Mouse (Mus musculus) liver, adult (tissue): ENCODE results near the gene Scrt2.

Source experiments
- GATA4 ChIP-seq: IDR thresholded peaks from 2 replicates; pipeline ENCODE4 v1.6.1; 2014; ENCODE audit warnings: mild to moderate bottlenecking, low read length; ENCODE audit not compliant: insufficient replicate concordance

The Scrt2 gene

GRCm38 (mm10) chr2:152093356-152093792 is 12.0 kb downstream of the Scrt2 start:
- no peak for TF ChIP-seq GATA4

- no peak for TF ChIP-seq GATA4
These were observed 13.7 kb downstream of the Scrt2 start for GRCm38 (mm10) chr2:152094856-152095545.

GRCm38 (mm10) chr2:152096922-152097321 is 15.6 kb downstream of the Scrt2 start:
- no peak for TF ChIP-seq GATA4

DNA sequence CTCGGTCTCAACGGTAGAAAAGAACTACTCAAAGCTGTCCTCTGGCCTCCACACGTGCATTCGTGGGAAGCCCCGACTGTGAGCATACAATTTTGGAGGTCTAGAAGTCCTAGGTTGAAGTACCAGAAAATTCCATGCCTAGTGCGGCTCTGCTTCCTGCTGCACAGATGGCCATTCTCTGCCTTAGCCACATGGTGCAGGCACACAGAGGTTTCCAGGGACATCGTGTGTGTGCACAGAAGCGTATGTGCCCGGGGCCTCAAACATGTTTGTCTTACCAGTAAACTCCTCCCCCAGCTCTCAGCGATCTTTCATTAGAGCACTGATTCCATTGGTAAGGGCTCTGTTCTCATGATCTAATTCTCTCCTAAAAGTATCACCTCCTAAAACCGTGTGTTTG is 16.6 kb downstream of the Scrt2 start:
- no peak for TF ChIP-seq GATA4

DNA sequence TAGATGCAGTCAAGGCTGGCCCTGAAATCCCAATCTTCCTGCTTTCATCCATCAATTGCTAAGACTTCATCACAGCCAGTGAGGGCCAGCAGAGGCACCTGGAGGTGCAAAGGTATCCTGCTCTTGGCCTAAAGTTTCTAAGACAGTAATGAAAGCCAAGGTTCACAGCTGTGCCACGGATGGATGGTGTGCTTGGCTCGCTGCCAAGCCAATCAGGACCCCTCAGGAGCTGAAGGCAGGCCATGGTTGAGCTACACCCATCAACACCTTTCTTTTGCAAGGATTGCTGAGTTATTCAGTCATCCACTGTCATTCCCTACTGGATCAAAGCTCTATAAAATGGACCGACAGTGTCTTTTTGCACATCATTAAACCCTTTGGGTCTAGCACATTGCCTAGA is 18.2 kb downstream of the Scrt2 start:
- no peak for TF ChIP-seq GATA4

GRCm38 (mm10) chr2:152101761-152102160 is 20.4 kb downstream of the Scrt2 start:
- TF ChIP-seq GATA4 = no peak

DNA sequence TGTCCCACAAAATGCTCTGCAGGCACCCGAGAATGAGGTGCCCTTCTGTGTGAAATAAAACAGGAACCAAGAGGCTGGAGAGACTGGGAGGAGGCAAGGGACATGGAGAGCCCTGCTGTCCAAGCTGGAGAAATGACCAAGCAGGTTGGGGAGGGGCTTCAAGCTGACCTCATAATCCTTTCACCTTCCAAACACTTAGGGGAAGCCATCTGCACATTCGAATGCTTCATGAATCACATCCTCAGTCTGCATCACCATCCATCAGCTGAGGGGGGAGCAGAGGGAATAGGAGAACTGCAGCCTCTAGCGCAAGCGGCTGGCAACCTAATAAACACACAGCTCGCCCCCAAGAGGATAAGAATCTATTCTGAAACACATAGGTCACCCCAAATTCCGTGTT is 21.0 kb downstream of the Scrt2 start:
- TF ChIP-seq GATA4 = no peak

- no peak for TF ChIP-seq GATA4
These were observed 23.5 kb downstream of the Scrt2 start for GRCm38 (mm10) chr2:152104711-152105317.

GRCm38 (mm10) chr2:152105318-152106224 is 24.2 kb downstream of the Scrt2 start, which contains the start of gene Srxn1:
TSS of gene Srxn1 (plus strand) at chr2:152105516.
- TF ChIP-seq GATA4 = peak; percentile 33; the same call in 1 of the 2 replicates

DNA sequence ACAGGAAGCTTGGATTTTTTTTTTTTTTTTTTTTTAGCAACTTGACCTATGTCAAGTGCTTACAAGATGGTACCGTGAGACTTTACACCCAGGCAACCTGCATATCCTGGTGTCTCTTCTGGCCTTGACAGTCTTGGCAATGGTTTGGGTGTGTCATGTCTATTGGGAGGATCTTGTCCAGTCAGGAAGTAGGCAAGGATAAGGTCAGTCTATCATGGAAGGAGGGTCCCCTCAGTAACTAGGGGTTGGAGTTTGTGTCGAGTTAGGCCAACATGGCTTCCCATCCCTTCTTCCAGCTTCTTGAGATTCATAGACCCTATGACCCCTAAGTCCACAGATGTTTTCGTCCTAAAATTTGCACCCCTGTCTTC is 24.9 kb downstream of the Scrt2 start:
- no peak for TF ChIP-seq GATA4

DNA sequence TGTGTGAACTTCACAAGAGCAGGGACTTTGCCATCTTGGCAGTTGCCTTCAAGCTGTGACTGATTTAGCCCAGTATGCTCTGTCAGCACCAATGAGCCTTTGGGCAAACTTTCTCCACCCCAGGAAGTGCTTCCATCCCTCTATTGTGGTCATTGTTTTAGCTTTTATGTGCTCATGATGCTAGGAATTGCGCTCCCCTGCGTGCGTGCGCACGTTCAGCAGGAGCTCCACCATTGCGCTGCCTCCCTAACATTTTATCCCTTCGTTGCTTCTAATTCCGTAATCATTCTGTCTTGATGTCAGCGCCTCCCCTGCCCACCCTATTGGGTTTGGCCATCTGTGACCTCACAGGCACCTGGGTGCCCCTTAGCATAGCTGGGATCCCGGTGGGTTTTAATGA is 25.3 kb downstream of the Scrt2 start:
- no peak for TF ChIP-seq GATA4

DNA sequence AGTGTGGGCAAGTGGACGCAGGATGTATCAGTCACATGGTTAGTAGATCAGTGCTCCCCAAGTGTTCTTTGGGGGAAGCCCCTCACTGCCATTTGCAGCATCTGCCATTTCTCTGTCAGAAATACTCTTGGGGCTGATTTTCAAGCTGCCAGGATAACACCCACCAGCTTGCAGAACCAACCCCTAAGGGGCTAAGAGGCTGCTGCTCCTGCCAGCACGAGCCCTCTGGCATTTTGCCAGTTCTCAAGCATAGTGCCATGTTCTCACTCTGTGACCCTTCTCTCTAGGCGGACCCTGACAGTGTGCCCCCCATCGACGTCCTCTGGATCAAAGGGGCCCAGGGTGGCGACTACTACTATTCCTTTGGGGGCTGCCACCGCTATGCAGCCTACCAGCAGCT is 27.4 kb downstream of the Scrt2 start:
- no peak for TF ChIP-seq GATA4

GRCm38 (mm10) chr2:152109386-152109785 is 28.1 kb downstream of the Scrt2 start:
- TF ChIP-seq GATA4 = no peak

GRCm38 (mm10) chr2:152111311-152111710 is 30.0 kb downstream of the Scrt2 start:
- TF ChIP-seq GATA4 = no peak

- no peak for TF ChIP-seq GATA4
These were observed 30.6 kb downstream of the Scrt2 start for GRCm38 (mm10) chr2:152111920-152112319.

GRCm38 (mm10) chr2:152112490-152112889 is 31.2 kb downstream of the Scrt2 start:
- no peak for TF ChIP-seq GATA4
